Comparison of ENCODE assay signal across 22 mouse cellular contexts in the genomic region with DNA sequence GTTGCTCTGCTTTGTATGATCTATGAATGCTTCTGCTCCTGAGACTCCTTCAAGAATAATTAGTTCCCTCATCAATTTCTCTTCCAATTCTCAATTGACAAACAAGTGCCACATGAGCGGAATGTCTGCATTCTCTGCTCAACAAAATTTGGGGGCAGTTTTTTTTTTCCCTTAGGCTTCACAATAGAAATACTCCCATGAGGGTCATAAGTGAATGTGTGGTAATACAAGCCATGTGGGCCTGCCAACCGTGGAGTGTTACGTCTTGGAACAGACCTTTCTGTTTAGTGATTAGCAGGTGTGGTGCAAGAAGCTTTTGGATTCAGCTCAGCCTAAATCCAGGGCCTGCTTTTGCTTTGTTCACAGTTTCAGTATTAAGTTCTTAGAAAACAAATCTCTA.
DNase-seq lines count a peak whose midpoint lies in the region; ATAC-seq and TF ChIP-seq lines count a peak whose summit lies in the region.
"Had no signal": no experiment of that assay in that cellular context is flagged by ENCODE, and none has a peak within 500 bp of the region (broad histone marks: within the 10 kb centered on the region; RNA-seq: fewer than 3 reads in every experiment).

No protein-coding gene starts in this region.

- 0 out of 2 replicates have a peak overlapping the region, but pooled peaks have one; percentile 9 for H3K27ac ChIP-seq in limb, embryonic 12.5 days
- H3K27ac ChIP-seq in forebrain, embryonic 15.5 days (replicated peaks): no peak overlapping the region
- H3K27ac ChIP-seq: embryonic facial prominence, embryonic 13.5 days; forebrain, embryonic 10.5 days; hindbrain, embryonic 15.5 days; kidney, postnatal 0 days; midbrain, embryonic 13.5 days had no signal

- H3K36me3 ChIP-seq in limb, embryonic 12.5 days: no peaks in the 10 kb centered on the region
- no peaks in the 10 kb centered on the region for H3K36me3 ChIP-seq in forebrain, embryonic 15.5 days
- H3K36me3 ChIP-seq: embryonic facial prominence, embryonic 13.5 days; forebrain, embryonic 10.5 days; heart, embryonic 12.5 days; hindbrain, embryonic 15.5 days; midbrain, embryonic 13.5 days had no signal

- ATAC-seq in limb, embryonic 12.5 days (ENCODE audit: insufficient number of reproducible peaks, insufficient read depth, low FRiP score, low TSS enrichment, low read depth): no peak
- ATAC-seq in forebrain, embryonic 15.5 days (replicated peaks): no peak
- ATAC-seq: intestine, postnatal 0 days; liver, postnatal 0 days; midbrain, embryonic 13.5 days had no signal

- no peaks in the 10 kb centered on the region for H3K27me3 ChIP-seq in limb, embryonic 12.5 days
- no peaks in the 10 kb centered on the region for H3K27me3 ChIP-seq in forebrain, embryonic 15.5 days
- H3K27me3 ChIP-seq: CH12.LX; embryonic facial prominence, embryonic 13.5 days; heart, embryonic 12.5 days; hindbrain, embryonic 15.5 days; midbrain, embryonic 13.5 days had no signal

- H3K4me2 ChIP-seq in limb, embryonic 12.5 days: no peak overlapping the region
- H3K4me2 ChIP-seq in forebrain, embryonic 15.5 days (replicated peaks): no peak overlapping the region
- H3K4me2 ChIP-seq: embryonic facial prominence, embryonic 13.5 days; heart, embryonic 12.5 days; hindbrain, embryonic 15.5 days; midbrain, embryonic 13.5 days had no signal

- H3K9ac ChIP-seq in limb, embryonic 12.5 days (replicated peaks): no peak overlapping the region
- no peak overlapping the region for H3K9ac ChIP-seq in forebrain, embryonic 15.5 days (replicated peaks)
- H3K9ac ChIP-seq: embryonic facial prominence, embryonic 13.5 days; heart, embryonic 12.5 days; hindbrain, embryonic 15.5 days; liver, postnatal 0 days; midbrain, embryonic 13.5 days had no signal

- no peak for TF ChIP-seq CTCF in brain, embryonic 14.5 days (IDR thresholded peaks at IDR 0.05; ENCODE audit: borderline replicate concordance, extremely low read depth, insufficient read depth, insufficient read length)

- peak; percentile 45 for DNase-seq in adrenal gland, postnatal 10 days
- no peak for DNase-seq in adrenal gland, postnatal 25 days
- peak; percentile 14 for DNase-seq in brain, embryonic 14.5 days (ENCODE audit: low read depth)
- DNase-seq in fat pad, adult 2 months (ENCODE audit: extremely low read depth, low read depth, low spot score): peak; percentile 30
- DNase-seq in frontal cortex, postnatal 14 days (ENCODE audit: low spot score in 2 of 2): no peak
- no peak for DNase-seq in frontal cortex, postnatal 10 days (ENCODE audit: low spot score in 2 of 2)
- DNase-seq: cerebellum, postnatal 10 days; heart, postnatal 36 days; liver; liver, postnatal 0 days; lung, postnatal 14 days; thymus, postnatal 4 days had no signal

- H3K4me3 ChIP-seq in limb, embryonic 12.5 days (replicated peaks): no peak overlapping the region
- no peak overlapping the region for H3K4me3 ChIP-seq in forebrain, embryonic 15.5 days
- H3K4me3 ChIP-seq: embryonic facial prominence, embryonic 13.5 days; forebrain, embryonic 10.5 days; heart, embryonic 12.5 days; hindbrain, embryonic 15.5 days; midbrain, embryonic 13.5 days had no signal

- no peaks in the 10 kb centered on the region; the same call in 1 of the 2 replicates for H3K4me1 ChIP-seq in limb, embryonic 12.5 days (replicated peaks)
- H3K4me1 ChIP-seq in forebrain, embryonic 15.5 days: no peaks in the 10 kb centered on the region
- H3K4me1 ChIP-seq: heart, embryonic 12.5 days; hindbrain, embryonic 15.5 days; midbrain, embryonic 13.5 days had no signal

- H3K9me3 ChIP-seq in limb, embryonic 12.5 days: no peaks in the 10 kb centered on the region
- no peaks in the 10 kb centered on the region for H3K9me3 ChIP-seq in forebrain, embryonic 15.5 days
- H3K9me3 ChIP-seq: embryonic facial prominence, embryonic 13.5 days; forebrain, embryonic 10.5 days; heart, embryonic 12.5 days; hindbrain, embryonic 15.5 days; midbrain, embryonic 13.5 days had no signal

- TF ChIP-seq POLR2A in brain, embryonic 14.5 days (IDR thresholded peaks at IDR 0.05; ENCODE audit: borderline replicate concordance, extremely low read depth, insufficient read depth, insufficient read length, poor library complexity, severe bottlenecking): no peak

- 16% methylated on average over 3 of the region's 3 CpGs for WGBS in limb, embryonic 12.5 days
- 31% methylated on average over 3 of the region's 3 CpGs for WGBS in forebrain, embryonic 15.5 days

Comparison
In these comparisons a context has a peak if more than half of its experiments do, and no peak if none do; other contexts are left out.
1. DNase-seq: peak in adrenal gland, postnatal 10 days (single experiment), brain, embryonic 14.5 days (single experiment) and fat pad, adult 2 months (single experiment); none in adrenal gland, postnatal 25 days (single experiment), frontal cortex, postnatal 14 days (0 of 2) and frontal cortex, postnatal 10 days (0 of 2).